Comparison of ENCODE assay signal across 10 mouse cellular contexts in genomic region chr1:55217191-55217590, GRCm38 (mm10). TPM values are rescaled to one million over a fixed set of nuclear protein-coding genes. Genes with fewer than 3 reads are reported as not detected.
DNase-seq lines count a peak whose midpoint lies in the region; ATAC-seq and TF ChIP-seq lines count a peak whose summit lies in the region.
"Had no signal": no experiment of that assay in that cellular context is flagged by ENCODE, and none has a peak within 500 bp of the region (broad histone marks: within the 10 kb centered on the region; RNA-seq: fewer than 3 reads in every experiment).

No protein-coding gene starts in this region.

- peak overlapping the region; percentile 17; the same call in 1 of the 2 replicates for H3K27ac ChIP-seq in heart, postnatal 0 days (ENCODE audit: low read depth)
- no peak overlapping the region for H3K27ac ChIP-seq in heart, embryonic 10.5 days
- H3K27ac ChIP-seq: layer of hippocampus, adult 2 months; macrophage had no signal

- peaks cover 24% of the 10 kb centered on the region for H3K4me1 ChIP-seq in heart, postnatal 0 days (ENCODE audit: control insufficient read depth, insufficient read depth)
- peaks cover 5% of the 10 kb centered on the region; the same call in 1 of the 2 replicates for H3K4me1 ChIP-seq in heart, embryonic 10.5 days

- no peak overlapping the region for H3K9ac ChIP-seq in heart, postnatal 0 days (replicated peaks; ENCODE audit: low read depth, low read length)

- no peak for DNase-seq in heart, postnatal 0 days (ENCODE audit: low spot score)
- DNase-seq in heart, embryonic 10.5 days (ENCODE audit: low spot score): no peak
- DNase-seq in adrenal gland, postnatal 14 days: peak; percentile 73
- DNase-seq in lung, postnatal 14 days: peak; percentile 68
- DNase-seq in right cerebral cortex, postnatal 36 days (ENCODE audit: low spot score in 2 of 2): no peak
- no peak for DNase-seq in yolk sac, embryonic 10.5 days (ENCODE audit: low spot score)
- DNase-seq: cerebellum, postnatal 25 days had no signal

- TF ChIP-seq EP300 in heart, postnatal 0 days (IDR thresholded peaks at IDR 0.05; ENCODE audit: low read depth): no peak

- WGBS in heart, postnatal 0 days: 19% methylated on average over 2 of the region's 2 CpGs
- WGBS in heart, embryonic 10.5 days: 67% methylated on average over 2 of the region's 2 CpGs

- no peak for TF ChIP-seq CTCF in heart, postnatal 0 days (IDR thresholded peaks at IDR 0.05; ENCODE audit: low read depth)

- no peaks in the 10 kb centered on the region for H3K27me3 ChIP-seq in heart, postnatal 0 days (ENCODE audit: control insufficient read depth, insufficient read depth, low read length)
- H3K27me3 ChIP-seq in heart, embryonic 10.5 days (ENCODE audit: insufficient read depth, poor library complexity, severe bottlenecking): no peaks in the 10 kb centered on the region

- H3K9me3 ChIP-seq in heart, postnatal 0 days (replicated peaks; ENCODE audit: control insufficient read depth, low read length): no peaks in the 10 kb centered on the region
- H3K9me3 ChIP-seq in heart, embryonic 10.5 days: no peaks in the 10 kb centered on the region

- no peak overlapping the region for H3K4me2 ChIP-seq in heart, postnatal 0 days (ENCODE audit: low read depth, low read length)

- H3K4me3 ChIP-seq in heart, postnatal 0 days (ENCODE audit: low read depth, low read length): no peak overlapping the region
- H3K4me3 ChIP-seq in heart, embryonic 10.5 days: no peak overlapping the region
- H3K4me3 ChIP-seq: layer of hippocampus, adult 2 months had no signal

- ATAC-seq in heart, postnatal 0 days (ENCODE audit: insufficient read depth, low read depth): peak; percentile 26; the same call in 1 of the 2 replicates
- ATAC-seq in common myeloid progenitor, adult 5-6 weeks (replicated peaks; ENCODE audit: low read depth, poor library complexity, severe bottlenecking): peak; percentile 53

- H3K36me3 ChIP-seq in heart, postnatal 0 days (replicated peaks; ENCODE audit: control insufficient read depth, insufficient read depth, low read length): no peaks in the 10 kb centered on the region
- H3K36me3 ChIP-seq in heart, embryonic 10.5 days: no peaks in the 10 kb centered on the region

RNA-seq across cellular contexts. Expression of gene Rftn2, which starts 9.4 kb away (rescaled TPM):
- 3.6 and 6.1 TPM in 2 replicates for total RNA-seq in heart, postnatal 0 days (2014; rRNA removed; ENCODE audit: low replicate concordance)
- 7.2 TPM in 2 replicates for polyA plus RNA-seq in heart, postnatal 0 days (2015; fragmentation: Nextera tagmentation; extraction: Ambion mirVana)
- polyA plus RNA-seq in heart, embryonic 10.5 days (2016; fragmentation: Nextera tagmentation; extraction: Ambion mirVana): 3.4 TPM in 2 replicates
- total RNA-seq in adrenal gland, postnatal 14 days (2021): 13.2 and 16.4 TPM in 2 replicates
- total RNA-seq in common myeloid progenitor, adult 5-6 weeks (2017): 2.5 and 2.7 TPM in 2 replicates

RNA-seq across cellular contexts. Expression of gene Mars2, which starts 19.8 kb away (rescaled TPM):
- total RNA-seq in heart, postnatal 0 days (2014; rRNA removed; ENCODE audit: low replicate concordance): 5.1 and 5.7 TPM in 2 replicates
- polyA plus RNA-seq in heart, postnatal 0 days (2015; fragmentation: Nextera tagmentation; extraction: Ambion mirVana): 2.4 and 2.9 TPM in 2 replicates
- polyA plus RNA-seq in heart, embryonic 10.5 days (2016; fragmentation: Nextera tagmentation; extraction: Ambion mirVana): 3.6 and 4.0 TPM in 2 replicates
- total RNA-seq in adrenal gland, postnatal 14 days (2021): 6.4 and 7.1 TPM in 2 replicates
- total RNA-seq in common myeloid progenitor, adult 5-6 weeks (2017): 10.1 and 10.9 TPM in 2 replicates

Comparison
In these comparisons a context has a peak if more than half of its experiments do, and no peak if none do; other contexts are left out.
1. DNase-seq: peak in adrenal gland, postnatal 14 days (single experiment) and lung, postnatal 14 days (single experiment); none in heart, postnatal 0 days (single experiment), heart, embryonic 10.5 days (single experiment), right cerebral cortex, postnatal 36 days (0 of 2) and yolk sac, embryonic 10.5 days (single experiment).